Mouse (Mus musculus) right cerebral cortex, postnatal 14 days (tissue): ENCODE measurements around the gene Rapgef5.
"Not testable (repeated sequence)": the region's sequence is repeated elsewhere in the genome, so short reads cannot be mapped to it uniquely, and the experiment has no call there.

Experiments
- DNase-seq: peaks from one replicate; pipeline ENCODE4 v3.0.0; 2022

Rapgef5 gene

DNA sequence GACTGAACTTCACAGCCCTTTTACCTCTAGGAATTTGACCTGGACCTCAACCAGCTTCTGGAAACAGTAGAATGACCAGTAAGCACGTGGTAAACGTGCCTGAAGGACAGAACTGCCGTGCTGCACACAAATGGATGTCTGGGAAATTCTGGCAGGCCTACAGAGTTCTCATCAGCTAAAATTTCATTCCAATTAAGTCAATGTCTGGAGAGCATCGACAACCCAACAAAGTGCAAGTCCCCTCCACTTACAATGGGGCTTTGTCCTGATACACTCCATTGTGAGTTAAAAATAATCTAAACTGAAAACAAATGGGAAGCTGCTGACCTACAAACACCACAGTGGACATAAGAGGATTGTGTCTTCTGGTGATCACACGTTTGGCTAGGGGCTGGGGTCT lies 260.6 kb downstream of the Rapgef5 start:
- no peak for DNase-seq

DNA sequence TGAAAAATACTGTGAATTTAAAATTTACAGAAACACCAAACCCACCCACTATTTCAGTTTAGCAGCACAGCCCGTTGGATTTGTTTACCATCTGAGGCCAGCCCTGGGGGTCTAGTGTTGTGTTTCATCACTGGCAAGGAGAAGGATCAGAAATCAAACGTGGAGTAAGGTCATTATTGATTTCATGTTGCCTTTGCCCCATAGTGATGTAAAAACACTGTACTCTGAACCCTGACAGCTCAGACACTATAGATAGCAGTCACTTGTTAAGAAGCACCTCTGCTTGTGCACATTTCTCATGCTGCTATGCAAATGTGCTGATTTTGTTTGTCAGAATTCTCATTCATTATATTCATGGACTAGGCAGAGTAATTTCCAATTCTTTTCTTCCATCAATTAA lies 265.1 kb downstream of the Rapgef5 start:
- DNase-seq, result no peak

DNA sequence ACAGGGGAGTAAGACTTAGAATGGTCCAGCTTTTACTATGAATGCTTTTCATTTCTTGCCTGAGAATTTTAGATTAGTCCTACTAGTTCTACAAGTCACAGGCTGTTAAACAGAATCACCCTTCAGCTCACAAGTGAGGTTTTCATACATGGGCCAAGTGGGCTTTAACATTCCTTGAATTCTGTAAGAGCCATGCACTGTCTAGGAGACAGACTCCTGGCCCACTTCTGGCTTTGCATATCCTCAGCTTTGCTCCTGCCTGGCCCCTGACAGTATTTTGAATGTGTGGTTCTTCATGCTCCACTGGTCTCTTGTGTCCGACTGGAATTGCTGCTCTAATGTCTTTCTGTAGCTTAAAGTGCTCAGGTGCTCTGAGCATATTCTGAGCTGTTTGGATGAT lies 267.1 kb downstream of the Rapgef5 start:
- no peak for DNase-seq

DNA sequence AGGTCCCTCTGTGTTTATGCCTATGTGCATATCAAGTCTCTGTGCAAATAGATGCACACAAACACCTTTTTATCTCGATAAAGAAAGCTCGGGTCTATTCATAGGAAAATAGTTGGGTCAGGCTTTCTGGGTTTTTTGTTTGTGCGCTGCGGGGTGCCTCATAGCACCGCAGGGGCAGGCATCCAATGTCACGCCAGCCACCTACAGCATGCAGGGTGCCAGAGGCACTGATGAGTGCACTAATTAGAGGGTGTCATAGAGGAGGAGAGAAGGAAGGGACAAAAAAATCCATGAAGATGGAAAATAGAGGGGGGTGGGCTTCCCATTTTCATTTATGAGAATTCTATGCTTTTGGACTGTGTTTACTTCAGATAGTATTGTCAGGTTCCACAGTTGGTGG lies 270.3 kb downstream of the Rapgef5 start:
- DNase-seq, result no peak

DNA sequence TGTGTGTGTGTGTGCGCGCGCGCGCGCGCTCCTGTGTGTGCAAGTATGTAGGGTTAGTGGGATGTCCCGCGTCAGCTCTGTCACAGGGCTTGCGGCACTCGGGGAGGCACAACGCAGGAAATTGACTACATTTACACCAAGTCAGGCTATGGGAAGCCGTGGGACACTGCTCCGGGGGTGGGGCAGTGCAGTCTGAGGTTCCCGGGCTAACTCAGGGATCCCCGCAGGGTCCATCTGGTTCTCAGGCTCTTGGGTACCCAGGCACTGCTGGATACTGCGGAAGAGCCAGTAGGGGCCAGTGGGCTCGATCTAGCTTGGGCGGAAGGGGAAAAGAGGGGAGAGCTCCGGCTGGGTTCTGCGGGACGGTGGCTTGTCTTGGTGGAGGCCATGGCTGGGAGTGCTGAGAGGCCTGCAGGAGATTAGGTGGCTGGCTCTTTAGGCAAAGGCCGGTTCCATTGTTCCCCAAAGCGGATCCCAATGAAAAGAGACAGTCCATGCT lies 272.3 kb downstream of the Rapgef5 start:
- no peak for DNase-seq

DNA sequence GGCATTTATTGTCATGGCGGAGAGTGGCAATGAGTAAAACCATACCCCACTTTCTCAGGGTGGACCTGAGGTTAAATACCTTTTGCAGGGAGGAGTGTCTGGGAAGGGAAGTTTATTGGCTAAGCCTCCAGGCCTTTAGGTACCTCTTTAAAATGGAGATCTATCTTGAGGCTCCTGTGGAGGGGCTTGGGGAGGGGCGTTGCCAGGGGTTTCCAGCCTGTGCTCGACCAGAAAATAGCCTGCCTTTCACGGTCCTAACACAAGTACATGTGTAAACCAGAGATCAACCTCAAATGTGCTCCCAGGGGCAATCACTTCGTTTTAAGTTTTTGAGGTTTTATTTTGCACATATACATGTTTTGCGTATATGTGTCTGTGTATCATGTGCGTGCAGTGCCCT lies 272.7 kb downstream of the Rapgef5 start:
- DNase-seq, result no peak

DNA sequence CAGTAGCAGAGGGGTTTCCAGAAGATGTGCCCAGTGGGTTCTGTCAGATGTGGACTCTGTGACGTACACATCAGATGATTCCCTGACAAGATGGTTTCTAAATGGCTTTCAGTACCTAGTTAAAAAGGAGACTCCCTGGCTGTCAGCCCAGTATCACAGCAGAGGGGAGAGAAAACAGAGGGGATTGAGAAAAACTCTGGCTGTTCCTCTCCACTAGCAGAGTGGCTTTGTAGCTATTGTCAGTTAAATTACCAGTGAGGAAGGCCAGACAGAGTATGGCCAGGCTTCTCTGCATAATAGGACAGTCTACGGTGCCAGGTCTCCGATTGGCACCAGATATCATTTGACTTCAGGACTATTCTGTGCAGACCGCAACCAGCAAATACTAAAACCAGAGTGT lies 279.0 kb downstream of the Rapgef5 start:
- DNase-seq, result no peak

DNA sequence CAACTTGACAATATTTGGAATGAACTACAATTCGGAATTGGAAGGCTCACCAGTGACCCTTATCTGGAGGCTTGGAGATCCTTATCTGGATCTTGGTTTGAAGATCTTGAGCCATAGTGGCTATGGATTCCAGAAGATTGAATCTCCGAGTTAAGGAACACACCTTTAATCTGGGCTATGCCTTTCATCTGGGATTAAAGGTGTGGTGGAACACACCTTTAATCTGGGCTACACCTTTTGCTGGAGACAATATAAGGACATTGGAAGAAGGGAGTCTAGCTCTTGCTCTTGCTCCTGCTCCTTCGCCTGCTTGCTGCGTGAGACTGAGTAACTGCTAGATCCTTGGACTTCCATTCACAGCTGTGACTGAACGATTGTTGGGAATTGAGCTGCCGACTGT lies 287.7 kb downstream of the Rapgef5 start, which contains the start of gene Cdca7l:
Cdca7l (plus strand) TSS at position 301 of the 400 bp plus-strand sequence.
- DNase-seq, result not testable (repeated sequence)

DNA sequence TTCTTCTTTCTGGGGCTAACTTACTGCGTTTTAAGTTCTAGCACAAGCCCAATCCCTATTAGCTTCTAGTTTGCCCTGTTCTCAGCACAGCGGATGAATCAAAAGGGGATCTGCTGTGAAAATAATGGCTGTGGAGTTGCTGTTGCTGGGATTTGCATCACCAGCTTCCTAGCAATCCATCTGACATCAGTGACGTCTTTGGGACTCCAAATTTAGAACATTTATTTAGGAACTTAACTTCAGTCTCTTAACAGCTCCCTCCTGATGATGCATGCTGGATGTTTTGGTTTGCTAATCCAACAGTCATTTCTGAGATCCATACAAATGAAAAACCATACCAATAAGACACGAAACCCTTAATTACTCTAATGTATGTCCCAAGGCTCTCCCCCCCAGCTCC lies 289.3 kb downstream of the Rapgef5 start:
- DNase-seq, result no peak

DNA sequence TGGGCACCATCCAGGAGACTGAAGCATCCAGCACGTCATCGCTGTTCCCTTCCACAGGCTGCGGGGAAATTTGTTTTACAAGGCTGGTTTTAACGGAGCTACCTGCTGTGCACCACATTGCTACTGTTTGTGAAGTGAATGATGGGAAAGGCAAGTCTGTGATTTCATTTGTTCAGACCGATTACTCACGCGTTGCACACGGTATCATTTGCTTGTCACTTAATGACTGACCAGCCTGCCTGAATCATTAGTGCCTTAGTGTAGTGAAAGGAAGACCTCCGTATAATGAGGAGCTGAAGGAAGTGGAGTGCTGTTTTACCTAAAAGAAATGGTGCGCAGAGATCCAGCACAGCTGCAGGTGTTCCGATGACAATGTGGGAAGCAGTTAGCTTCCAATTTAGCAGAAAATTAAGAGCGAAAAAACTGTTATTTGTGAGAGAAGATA lies 289.8 kb downstream of the Rapgef5 start:
- no peak for DNase-seq

DNA sequence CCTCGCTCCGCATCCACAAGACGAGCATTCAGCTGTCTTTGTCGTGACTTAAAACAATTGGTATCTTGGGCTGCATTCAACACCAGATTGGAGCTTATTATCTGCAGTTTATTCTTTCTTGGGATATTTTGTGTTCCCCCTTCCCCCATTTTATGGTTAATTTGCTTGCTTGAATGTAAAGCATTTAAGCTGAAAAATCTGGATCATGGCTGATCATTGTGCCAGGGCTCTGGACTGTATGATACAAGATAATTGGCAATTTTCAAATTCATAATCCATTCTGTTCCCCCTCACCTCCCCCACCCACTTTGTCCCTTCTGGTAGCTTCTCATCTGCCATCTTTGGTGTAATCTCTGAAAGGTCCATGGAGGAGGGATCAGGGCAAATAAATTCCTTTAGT lies 290.2 kb downstream of the Rapgef5 start:
- DNase-seq, result no peak

DNA sequence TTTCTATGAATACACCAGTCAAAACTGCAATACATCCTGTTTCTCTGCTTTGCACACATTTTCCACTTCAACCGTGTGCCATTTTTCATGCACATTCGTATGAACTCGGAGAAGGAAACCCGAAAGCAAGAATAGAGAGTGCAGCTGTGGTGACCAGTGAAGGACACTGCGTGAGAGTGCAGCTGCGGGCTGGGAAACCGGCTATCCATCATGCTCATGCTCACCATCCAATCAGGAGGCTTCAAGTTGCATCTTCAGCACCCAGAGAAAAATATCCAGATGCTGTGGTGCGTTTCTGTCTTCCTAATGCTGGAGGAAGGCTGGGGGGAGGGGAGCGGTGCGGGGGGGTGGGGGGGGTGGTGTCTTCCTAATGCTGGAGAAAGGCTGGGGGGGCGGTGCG lies 291.4 kb downstream of the Rapgef5 start:
- no peak for DNase-seq

DNA sequence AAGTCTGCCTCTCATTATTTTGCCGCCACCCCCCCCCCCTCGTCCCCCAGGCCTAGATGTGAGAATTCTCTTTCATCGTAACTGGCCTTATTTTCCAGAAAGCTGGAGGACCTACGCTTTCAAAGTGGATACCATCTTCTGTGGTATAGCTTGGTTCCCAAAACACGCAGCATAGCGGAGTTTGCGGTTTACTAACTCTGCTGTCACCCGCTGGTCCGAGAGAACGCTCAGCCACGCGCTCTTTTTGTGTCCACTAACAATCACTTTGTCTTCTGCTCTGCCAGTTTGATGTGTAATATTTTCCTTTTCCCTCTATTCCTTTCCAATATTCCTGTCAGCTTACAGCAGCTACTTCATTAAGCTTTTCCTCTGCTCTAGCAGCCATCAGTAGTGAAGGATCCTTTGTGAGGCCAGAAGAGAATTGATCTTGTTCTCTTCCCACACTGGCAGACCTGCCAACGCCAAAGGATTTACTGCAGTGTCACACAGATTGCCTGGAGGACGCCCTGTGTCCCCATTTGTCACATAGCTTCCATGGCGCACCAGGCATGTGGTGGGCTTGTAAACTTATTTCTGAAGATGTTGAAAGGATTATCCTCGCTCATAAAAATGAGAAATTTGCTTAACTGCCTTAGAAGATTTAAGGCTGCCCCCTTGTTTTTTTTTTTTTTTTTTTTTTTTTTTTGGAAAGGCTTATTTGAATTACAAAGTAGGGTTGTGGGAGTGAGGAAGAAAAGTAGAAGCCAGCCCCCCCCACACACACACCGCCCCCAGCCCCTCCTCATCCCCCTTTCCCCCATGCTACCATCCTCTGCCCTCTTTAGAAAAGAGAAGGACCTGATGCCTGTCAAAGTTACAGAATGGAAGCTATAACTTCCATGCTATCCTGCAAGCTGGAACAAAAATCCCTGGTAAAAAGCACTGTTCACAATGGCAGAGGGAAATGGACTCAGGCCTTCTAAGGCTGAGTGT lies 292.4 kb downstream of the Rapgef5 start:
- DNase-seq, result no peak
